Mouse (Mus musculus) G1E (cell line): ENCODE results near the gene Tomm40. TPM values are rescaled to one million over a fixed set of nuclear protein-coding genes. Genes with fewer than 3 reads are reported as not detected.

Experiments used
- ATAC-seq: 2 replicates; pipeline ENCODE4 v1.8.0; 2016; ENCODE audit warnings: mild to moderate bottlenecking; ENCODE audit not compliant: insufficient number of reproducible peaks, poor library complexity, low FRiP score, severe bottlenecking; ENCODE audit errors: extremely low read depth
- DNase-seq: peaks from one replicate; pipeline ENCODE4 v3.0.0; 2012; ENCODE audit warnings: low spot score
- H3K27me3 ChIP-seq: 2 replicates; pipeline ENCODE4 v1.6.1; 2012; ENCODE audit warnings: mild to moderate bottlenecking, low read length, inconsistent platforms; ENCODE audit not compliant: insufficient read depth
- H3K36me3 ChIP-seq: replicated peaks from 2 replicates; pipeline ENCODE3; 2012; ENCODE audit warnings: mild to moderate bottlenecking, inconsistent platforms
- H3K4me1 ChIP-seq: 2 replicates; pipeline ENCODE4 v1.6.1; 2012; ENCODE audit warnings: low read depth, low read length, inconsistent platforms, mixed read lengths; ENCODE audit not compliant: insufficient read depth
- H3K4me3 ChIP-seq: 2 replicates; pipeline ENCODE4 v1.5.1; 2012; ENCODE audit warnings: low read depth, mild to moderate bottlenecking, inconsistent platforms, low read length, moderate library complexity, mixed read lengths
- H3K9me3 ChIP-seq: replicated peaks from 2 replicates; pipeline ENCODE4 v1.6.1; 2012; ENCODE audit warnings: inconsistent platforms
- CTCF ChIP-seq: IDR thresholded peaks from 2 replicates; pipeline ENCODE4 v1.5.1; 2012; ENCODE audit warnings: low read depth, low read length, inconsistent platforms, mixed read lengths
- GATA1 ChIP-seq: IDR thresholded peaks from 2 replicates; pipeline ENCODE4 v1.6.1; 2012; ENCODE audit warnings: borderline replicate concordance, low read length, inconsistent platforms, mixed read lengths
- GATA2 ChIP-seq: IDR thresholded peaks from 2 replicates; pipeline ENCODE4 v1.6.1; 2012; ENCODE audit warnings: low read depth, low read length, inconsistent platforms, borderline replicate concordance
- POLR2AphosphoS5 ChIP-seq: IDR thresholded peaks from 2 replicates; pipeline ENCODE4 v1.6.1; 2012; ENCODE audit warnings: low read depth, low read length, inconsistent platforms; ENCODE audit not compliant: insufficient replicate concordance
- TAL1 ChIP-seq: conservative IDR thresholded peaks from 2 replicates; pipeline ENCODE4 v1.6.1; 2012; ENCODE audit warnings: low read depth, low read length, inconsistent platforms, mixed read lengths
- polyA plus RNA-seq: library from polyadenylated mRNA; stranded (reverse); fragments of >175 nt; gene quantifications from 2 replicates; pipeline ENCODE4 v1.2.3, GENCODE M21; 2012
- total RNA-seq, 2 experiments: library from RNA; stranded (forward) in 1 of 2; stranded (reverse) in 1 of 2; fragments of 200-1000 nt in 1 of 2; fragments of >200 nt in 1 of 2; fragmentation: Nextera tagmentation in 1 of 2; gene quantifications; 2 replicates each; pipeline ENCODE4 v1.2.3; 2014 to 2017

The Tomm40 gene
- total and polyA plus RNA-seq, 3 experiments, result 49.1 to 377 (median 75.6) TPM

- ATAC-seq (no peak), DNase-seq (no peak)
- Histone ChIP-seq H3K36me3 (no peaks in the 10 kb centered on the region), H3K4me3 (no peak overlapping the region), H3K9me3 (no peaks in the 10 kb centered on the region), H3K4me1 (peaks cover 23% of the 10 kb centered on the region), H3K27me3 (peaks cover 5% of the 10 kb centered on the region; the same call in 1 of the 2 replicates)
- TF ChIP-seq TAL1 (no peak), GATA2 (no peak)
Observed at GRCm38 (mm10) chr7:19685374-19685773, 29.9 kb downstream of the Tomm40 start.

GRCm38 (mm10) chr7:19683771-19684201 is 31.5 kb downstream of the Tomm40 start:
- H3K4me1 ChIP-seq, result peaks cover 19% of the 10 kb centered on the region
- DNase-seq (no peak), ATAC-seq (no peak)
- no peaks in the 10 kb centered on the region for H3K36me3 ChIP-seq
- peaks cover 5% of the 10 kb centered on the region; the same call in 1 of the 2 replicates for H3K27me3 ChIP-seq
- H3K4me3 ChIP-seq, result no peak overlapping the region
- no peak for TF ChIP-seq GATA2
- TF ChIP-seq CTCF, result no peak
- no peak for TF ChIP-seq GATA1
- no peak for TF ChIP-seq POLR2AphosphoS5
- TF ChIP-seq TAL1, result no peak
- H3K9me3 ChIP-seq, result no peaks in the 10 kb centered on the region

DNA sequence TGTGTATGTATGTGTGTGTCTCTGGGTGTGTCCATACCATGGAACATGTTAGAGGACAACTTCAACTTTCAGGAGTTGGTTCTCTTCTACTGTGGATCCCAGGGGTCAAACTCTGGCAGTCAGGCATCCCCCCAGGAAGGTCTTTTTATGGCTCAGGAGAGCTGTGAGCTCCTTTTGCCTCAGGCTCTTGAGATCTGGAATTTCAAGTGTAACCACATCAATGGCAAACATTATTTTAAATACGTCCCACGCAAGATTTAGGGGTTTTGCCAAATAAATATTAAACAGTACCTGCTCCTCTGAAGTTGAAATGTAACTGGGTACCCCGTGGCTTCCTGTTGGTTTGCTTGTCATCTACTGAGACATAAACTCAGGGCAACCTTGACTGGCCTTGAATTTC is 32.3 kb downstream of the Tomm40 start:
- no peak for DNase-seq

GRCm38 (mm10) chr7:19681202-19681694 is 34.0 kb downstream of the Tomm40 start, which contains the start of the genes Gm44805 and Apoc4:
TSS of gene Gm44805 (minus strand) at chr7:19681423.
TSS of gene Apoc4 (minus strand) at chr7:19681479.
- no peak for DNase-seq
- Histone ChIP-seq H3K36me3 (no peaks in the 10 kb centered on the region), H3K4me1 (peaks cover 17% of the 10 kb centered on the region), H3K27me3 (peaks cover 10% of the 10 kb centered on the region; the same call in 1 of the 2 replicates), H3K4me3 (no peak within 1 kb of the TSS), H3K9me3 (no peaks in the 10 kb centered on the region)
- ATAC-seq, result no peak
- TF ChIP-seq CTCF, result no peak

More for the DNA sequence above, 32.3 kb downstream of the Tomm40 start:
- TF ChIP-seq CTCF (no peak), GATA1 (no peak), POLR2AphosphoS5 (no peak)
- no peak for ATAC-seq
- no peaks in the 10 kb centered on the region for H3K9me3 ChIP-seq
- H3K36me3 ChIP-seq, result no peaks in the 10 kb centered on the region
- H3K27me3 ChIP-seq, result peaks cover 10% of the 10 kb centered on the region; the same call in 1 of the 2 replicates
- no peak overlapping the region for H3K4me3 ChIP-seq
- H3K4me1 ChIP-seq, result peaks cover 19% of the 10 kb centered on the region

- peaks cover 20% of the 10 kb centered on the region for H3K4me1 ChIP-seq
- ATAC-seq, result no peak
- peaks cover 12% of the 10 kb centered on the region; the same call in 1 of the 2 replicates for H3K27me3 ChIP-seq
- H3K4me3 ChIP-seq, result no peak overlapping the region
- no peaks in the 10 kb centered on the region for H3K9me3 ChIP-seq
- TF ChIP-seq POLR2AphosphoS5, result no peak
- no peak for TF ChIP-seq CTCF
- TF ChIP-seq GATA2, result no peak
- no peak for TF ChIP-seq GATA1
- TF ChIP-seq TAL1, result no peak
- no peak for DNase-seq
- H3K36me3 ChIP-seq, result no peaks in the 10 kb centered on the region
Observed at GRCm38 (mm10) chr7:19680702-19681101, 34.5 kb downstream of the Tomm40 start.

DNA sequence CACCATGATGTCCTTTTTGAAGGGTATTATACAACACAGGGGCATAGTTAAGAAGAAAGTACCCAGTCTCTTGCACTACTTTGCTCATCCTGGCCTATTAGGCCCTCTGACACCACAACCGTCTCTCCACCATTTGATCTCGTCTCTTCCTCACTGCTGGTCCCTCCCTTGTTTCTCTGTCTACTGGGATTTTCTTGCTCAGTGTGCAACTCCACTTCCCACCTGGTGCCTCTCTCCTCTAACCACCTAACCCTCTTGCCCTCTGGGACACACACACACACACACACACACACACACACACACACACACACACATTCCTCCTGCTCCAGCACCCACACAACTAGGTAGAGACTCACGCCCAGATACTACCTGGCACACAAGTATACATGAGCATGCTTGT is 36.3 kb downstream of the Tomm40 start:
- ATAC-seq, result no peak
- TF ChIP-seq POLR2AphosphoS5, result no peak
- H3K4me1 ChIP-seq, result peaks cover 17% of the 10 kb centered on the region
- H3K27me3 ChIP-seq, result peaks cover 8% of the 10 kb centered on the region; the same call in 1 of the 2 replicates
- DNase-seq, result no peak
- H3K4me3 ChIP-seq, result no peak overlapping the region
- no peaks in the 10 kb centered on the region for H3K9me3 ChIP-seq
- H3K36me3 ChIP-seq, result no peaks in the 10 kb centered on the region

GRCm38 (mm10) chr7:19677872-19678271 is 37.4 kb downstream of the Tomm40 start, which contains the start of gene Apoc2:
TSS of gene Apoc2 (minus strand) at chr7:19677941.
- Histone ChIP-seq H3K4me3 (no peak within 1 kb of the TSS), H3K4me1 (peaks cover 16% of the 10 kb centered on the region), H3K9me3 (no peaks in the 10 kb centered on the region), H3K27me3 (peaks cover 8% of the 10 kb centered on the region; the same call in 1 of the 2 replicates), H3K36me3 (no peaks in the 10 kb centered on the region)
- TF ChIP-seq GATA2 (no peak), TAL1 (no peak), GATA1 (no peak), CTCF (no peak), POLR2AphosphoS5 (no peak)
- no peak for ATAC-seq
- DNase-seq, result no peak
